Mouse (Mus musculus) hindbrain, embryonic 13.5 days (tissue): ENCODE measurements around the gene Itga9. TPM values are rescaled to one million over a fixed set of nuclear protein-coding genes. Genes with fewer than 3 reads are reported as not detected.
A peak's percentile ranks its signal among the peaks of the same experiment; 100 is the strongest.

Experiments
- ATAC-seq: fragments of 200-750 bp; cut with Nextera tagmentation; 2 replicates; pipeline ENCODE4 v1.8.0; 2017; ENCODE audit warnings: moderate TSS enrichment; ENCODE audit not compliant: low FRiP score
- H3K27ac ChIP-seq: fragments of 300-500 bp; sonication (generic); 2 replicates; pipeline ENCODE4 v1.5.1; 2015; ENCODE audit warnings: inconsistent platforms, mild to moderate bottlenecking, moderate library complexity
- H3K27me3 ChIP-seq: fragments of 300-500 bp; sonication (generic); 2 replicates; pipeline ENCODE4 v1.6.1; 2015; ENCODE audit warnings: mild to moderate bottlenecking, inconsistent platforms
- H3K36me3 ChIP-seq: fragments of 300-500 bp; sonication (generic); 2 replicates; pipeline ENCODE4 v1.6.1; 2015; ENCODE audit warnings: mild to moderate bottlenecking, inconsistent platforms
- H3K4me1 ChIP-seq: fragments of 300-500 bp; sonication (generic); replicated peaks from 2 replicates; pipeline ENCODE4 v1.6.1; 2015; ENCODE audit warnings: inconsistent platforms
- H3K4me2 ChIP-seq: fragments of 300-500 bp; sonication (generic); 2 replicates; pipeline ENCODE4 v1.6.1; 2015; ENCODE audit warnings: inconsistent platforms, mild to moderate bottlenecking, moderate library complexity
- H3K4me3 ChIP-seq: fragments of 300-500 bp; sonication (generic); 2 replicates; pipeline ENCODE4 v1.5.1; 2015; ENCODE audit warnings: mild to moderate bottlenecking, inconsistent platforms
- H3K9ac ChIP-seq: fragments of 300-500 bp; sonication (generic); 2 replicates; pipeline ENCODE4 v1.6.1; 2015; ENCODE audit warnings: mild to moderate bottlenecking, inconsistent platforms
- H3K9me3 ChIP-seq: fragments of 300-500 bp; sonication (generic); 2 replicates; pipeline ENCODE4 v1.6.1; 2016; ENCODE audit warnings: inconsistent platforms
- WGBS: fragments of 180-500 bp; shearing (Covaris S2); methylation state at CpG from one replicate; pipeline ENCODE4 v1.1.7; 2015; 5-methylcytosine and 5-hydroxymethylcytosine counted together
- polyA plus RNA-seq: library from polyadenylated mRNA; unstranded; fragments of >200 nt; fragmentation: Nextera tagmentation; extraction: Ambion mirVana; gene quantifications from 2 replicates; pipeline ENCODE4 v1.2.1, GENCODE M21; 2015

Gene Itga9
- polyA plus RNA-seq, 1 experiment from 2014 or later: 1.8 TPM

DNA sequence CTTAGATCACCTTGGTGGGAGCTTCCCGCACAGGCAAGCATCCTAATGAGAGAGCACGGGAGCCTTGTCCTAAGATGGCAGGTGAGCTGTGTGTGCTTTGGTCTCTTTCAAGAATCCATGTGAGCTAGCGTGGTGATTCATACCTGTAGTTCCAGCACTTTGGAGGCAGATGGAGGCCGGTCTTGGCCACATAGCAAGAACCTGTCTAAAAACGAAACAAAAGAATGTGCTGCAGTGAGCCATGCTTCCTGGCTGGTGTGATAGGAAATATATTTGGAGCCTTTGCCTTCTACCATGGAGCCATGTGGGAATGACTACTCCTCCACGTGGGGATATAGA, 275.4 kb downstream of the Itga9 start:
- WGBS: 94% methylated on average over 6 of the region's 6 CpGs
- H3K4me2 ChIP-seq: no peak overlapping the region
- H3K4me3 ChIP-seq: no peak overlapping the region
- no peak for ATAC-seq
- H3K9me3 ChIP-seq: no peaks in the 10 kb centered on the region
- H3K36me3 ChIP-seq: no peaks in the 10 kb centered on the region
- no peak overlapping the region for H3K9ac ChIP-seq
- H3K4me1 ChIP-seq: peaks cover 4% of the 10 kb centered on the region
- H3K27me3 ChIP-seq: no peaks in the 10 kb centered on the region
- H3K27ac ChIP-seq: no peak overlapping the region

DNA sequence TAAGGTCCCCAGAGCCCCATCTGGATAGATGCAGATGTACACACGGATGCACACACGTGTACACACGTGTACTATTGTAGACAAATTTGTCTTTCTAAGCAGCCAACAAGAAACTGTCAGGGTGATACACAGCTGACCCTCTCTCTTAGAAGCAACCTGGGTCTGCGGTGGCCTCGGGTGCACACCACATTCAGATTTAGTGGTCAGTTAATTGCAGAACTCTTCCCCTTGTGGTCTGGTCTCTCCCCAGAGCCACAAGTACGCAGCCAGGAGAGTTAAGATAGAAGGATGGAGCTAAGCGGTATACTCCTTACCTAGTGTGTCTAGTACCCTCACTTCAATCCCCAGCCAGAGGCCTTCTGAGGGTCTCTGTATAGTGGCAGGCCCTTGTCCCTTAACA, 276.7 kb downstream of the Itga9 start:
- ATAC-seq: no peak
- no peaks in the 10 kb centered on the region for H3K27me3 ChIP-seq
- H3K9me3 ChIP-seq: no peaks in the 10 kb centered on the region
- H3K36me3 ChIP-seq: no peaks in the 10 kb centered on the region
- no peaks in the 10 kb centered on the region for H3K4me1 ChIP-seq
- H3K27ac ChIP-seq: no peak overlapping the region
- no peak overlapping the region for H3K9ac ChIP-seq
- H3K4me2 ChIP-seq: no peak overlapping the region
- 95% methylated on average over 7 of the region's 7 CpGs for WGBS
- no peak overlapping the region for H3K4me3 ChIP-seq

DNA sequence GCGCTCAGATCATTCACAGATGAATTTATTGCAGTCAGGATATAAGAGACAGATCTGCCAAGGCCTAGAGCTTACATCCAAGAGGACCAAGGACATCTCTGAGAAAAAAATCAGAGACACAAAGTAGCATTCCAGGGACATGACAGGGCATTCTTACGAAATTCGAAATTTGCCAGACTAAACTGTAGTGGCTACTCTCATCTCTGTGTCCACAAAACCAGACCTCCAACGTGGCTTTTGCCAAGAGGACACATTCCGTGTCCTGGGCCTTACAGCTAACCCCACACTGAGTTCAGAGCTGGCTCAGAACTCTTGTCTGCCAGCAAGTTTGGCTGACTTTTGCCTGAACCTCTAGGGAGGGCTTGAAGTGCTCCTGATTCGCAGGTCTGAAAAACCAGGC, 279.3 kb downstream of the Itga9 start:
- no peak for ATAC-seq
- Histone ChIP-seq H3K36me3 (no peaks in the 10 kb centered on the region), H3K27ac (no peak overlapping the region), H3K4me3 (no peak overlapping the region), H3K9ac (no peak overlapping the region), H3K9me3 (no peaks in the 10 kb centered on the region), H3K4me2 (no peak overlapping the region), H3K4me1 (peaks cover 12% of the 10 kb centered on the region; the same call in 1 of the 2 replicates), H3K27me3 (no peaks in the 10 kb centered on the region)
- WGBS: 81% methylated on average over 6 of the region's 6 CpGs

DNA sequence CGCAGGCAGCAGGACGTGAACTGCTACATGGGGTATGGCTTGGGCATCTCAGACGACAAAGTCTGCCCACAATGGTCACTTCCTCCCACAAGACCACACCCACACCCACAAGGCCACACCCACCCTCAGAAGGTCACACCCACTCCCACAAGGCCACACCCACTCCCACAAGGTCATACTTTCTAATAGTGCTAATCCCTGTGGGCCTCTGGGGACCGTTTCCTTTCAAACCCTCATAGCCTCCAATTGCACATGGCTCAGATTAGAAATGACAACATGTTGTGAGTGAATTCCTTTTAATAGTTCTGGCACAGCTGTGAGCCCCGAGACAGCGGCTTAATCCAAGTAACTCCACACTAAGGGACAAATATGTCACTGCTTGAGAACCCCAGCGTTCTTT, 280.7 kb downstream of the Itga9 start:
- WGBS: 91% methylated on average over 7 of the region's 7 CpGs
- H3K36me3 ChIP-seq: no peaks in the 10 kb centered on the region
- no peaks in the 10 kb centered on the region for H3K9me3 ChIP-seq

DNA sequence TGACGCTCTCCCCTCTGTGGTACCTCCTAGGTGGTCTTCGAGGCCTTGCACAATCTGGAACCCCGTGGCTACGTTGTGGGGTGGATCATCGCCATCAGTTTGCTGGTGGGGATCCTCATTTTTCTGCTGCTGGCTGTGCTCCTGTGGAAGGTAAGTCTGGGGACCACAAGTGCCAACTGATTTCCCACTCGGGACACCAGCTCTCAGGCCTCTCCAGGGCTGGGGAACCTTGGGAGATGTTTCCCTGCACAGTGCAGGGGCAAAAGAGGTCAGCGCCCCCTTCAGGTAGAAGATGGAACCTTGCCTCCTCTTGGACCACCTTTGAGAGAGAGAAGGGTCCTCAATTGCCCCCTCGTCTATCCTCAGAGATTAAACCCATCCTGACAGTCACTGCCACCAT, 281.2 kb downstream of the Itga9 start:
- Histone ChIP-seq H3K4me2 (no peak overlapping the region), H3K27me3 (no peaks in the 10 kb centered on the region), H3K27ac (no peak overlapping the region), H3K4me1 (peaks cover 22% of the 10 kb centered on the region), H3K4me3 (no peak overlapping the region), H3K9me3 (no peaks in the 10 kb centered on the region), H3K36me3 (no peaks in the 10 kb centered on the region), H3K9ac (no peak overlapping the region)
- 88% methylated on average over 8 of the region's 8 CpGs for WGBS
- no peak for ATAC-seq

More for the DNA sequence above, 280.7 kb downstream of the Itga9 start:
- no peak overlapping the region for H3K27ac ChIP-seq
- ATAC-seq: no peak
- no peak overlapping the region for H3K4me2 ChIP-seq
- H3K4me1 ChIP-seq: peaks cover 22% of the 10 kb centered on the region
- no peak overlapping the region for H3K4me3 ChIP-seq
- no peaks in the 10 kb centered on the region for H3K27me3 ChIP-seq
- H3K9ac ChIP-seq: no peak overlapping the region

DNA sequence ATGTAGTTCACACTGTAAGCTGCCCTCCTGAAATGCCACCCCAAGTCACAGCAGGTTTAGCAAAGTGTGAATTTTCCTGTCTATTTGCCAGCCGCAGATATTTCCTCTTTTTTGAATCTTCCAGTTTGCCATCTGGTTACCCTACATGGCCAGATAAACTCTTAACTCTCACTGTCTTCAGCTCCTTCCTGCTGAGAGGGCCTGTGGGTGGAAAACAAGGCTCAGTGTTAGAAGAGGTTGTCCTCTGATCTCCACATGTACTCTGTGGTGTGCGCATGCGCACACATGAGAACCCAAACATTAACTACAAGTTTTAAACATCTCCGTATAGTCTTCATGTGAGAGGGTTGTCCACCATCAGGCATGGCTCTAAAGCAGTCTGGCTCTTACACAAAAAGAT, 283.7 kb downstream of the Itga9 start:
- ATAC-seq: no peak
- Histone ChIP-seq H3K27me3 (no peaks in the 10 kb centered on the region), H3K4me2 (no peak overlapping the region), H3K4me1 (peaks cover 22% of the 10 kb centered on the region), H3K9ac (no peak overlapping the region), H3K9me3 (no peaks in the 10 kb centered on the region), H3K27ac (no peak overlapping the region), H3K36me3 (no peaks in the 10 kb centered on the region), H3K4me3 (no peak overlapping the region)
- 84% methylated on average over 4 of the region's 4 CpGs for WGBS

DNA sequence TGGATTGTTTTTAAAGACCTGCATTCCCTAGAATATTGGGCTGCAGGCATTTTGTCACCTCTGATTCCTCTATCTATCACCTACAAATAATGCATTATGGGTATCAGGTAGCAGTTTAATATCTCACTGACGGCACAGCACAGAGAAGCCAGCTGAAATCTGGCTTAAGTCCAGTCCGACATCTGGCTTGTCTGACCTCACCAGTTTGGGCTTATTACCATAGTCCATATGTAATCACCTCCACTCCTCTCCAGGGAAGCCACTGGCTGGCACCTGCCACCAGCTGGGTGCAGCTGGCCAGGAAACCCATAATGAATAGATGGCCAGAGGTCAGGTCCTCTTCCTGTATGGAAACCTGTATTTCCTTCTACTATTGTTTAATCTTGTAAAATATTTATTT, 284.2 kb downstream of the Itga9 start:
- WGBS: 60% methylated on average over 2 of the region's 2 CpGs
- peaks cover 22% of the 10 kb centered on the region for H3K4me1 ChIP-seq
- ATAC-seq: no peak
- H3K9ac ChIP-seq: no peak overlapping the region
- no peaks in the 10 kb centered on the region for H3K27me3 ChIP-seq
- no peaks in the 10 kb centered on the region for H3K36me3 ChIP-seq
- no peak overlapping the region for H3K27ac ChIP-seq
- no peaks in the 10 kb centered on the region for H3K9me3 ChIP-seq
- H3K4me3 ChIP-seq: no peak overlapping the region
- no peak overlapping the region for H3K4me2 ChIP-seq

DNA sequence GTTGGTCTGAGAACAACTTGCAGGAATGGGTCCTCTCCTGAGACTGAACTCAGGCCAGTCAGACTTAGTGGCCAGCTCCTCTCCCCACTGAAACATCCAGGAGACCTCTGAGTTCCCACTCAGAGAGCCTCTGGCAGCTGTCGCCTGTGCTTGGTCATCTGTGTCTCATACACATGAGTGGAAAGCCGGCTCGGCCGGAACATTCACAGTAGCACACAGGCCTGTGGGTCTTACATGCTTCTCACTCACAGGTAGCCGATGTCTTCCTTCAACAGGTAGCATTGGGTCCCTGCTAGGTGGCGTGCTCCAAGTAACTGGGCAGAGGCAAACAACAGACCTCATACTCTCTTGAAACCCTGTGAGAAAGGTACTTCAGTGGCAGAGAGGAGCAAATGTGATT, 284.6 kb downstream of the Itga9 start:
- Histone ChIP-seq H3K4me3 (no peak overlapping the region), H3K4me2 (no peak overlapping the region), H3K36me3 (no peaks in the 10 kb centered on the region), H3K9ac (no peak overlapping the region), H3K27ac (no peak overlapping the region), H3K4me1 (peaks cover 22% of the 10 kb centered on the region), H3K27me3 (no peaks in the 10 kb centered on the region), H3K9me3 (no peaks in the 10 kb centered on the region)
- WGBS: 82% methylated on average over 6 of the region's 6 CpGs
- ATAC-seq: no peak

DNA sequence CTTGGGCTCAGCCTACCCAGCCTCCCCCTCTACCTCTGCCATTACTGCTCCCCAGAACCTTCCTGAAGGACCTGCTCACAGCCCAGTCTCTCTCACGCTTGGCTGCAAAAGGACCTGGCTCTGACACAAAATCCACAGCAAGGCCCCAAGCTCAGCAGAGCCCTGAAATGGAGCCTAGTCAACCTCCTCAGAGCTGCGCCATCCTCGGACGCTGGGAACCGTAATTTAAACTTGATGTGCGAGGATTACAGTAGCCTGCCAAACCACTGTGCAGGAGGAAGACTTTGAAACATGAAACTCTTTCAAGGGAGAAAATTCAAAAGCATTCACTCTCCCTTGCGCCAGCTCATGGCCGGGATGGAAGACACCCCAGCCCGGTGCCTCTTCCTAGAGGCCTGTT, 285.1 kb downstream of the Itga9 start:
- 82% methylated on average over 9 of the region's 9 CpGs for WGBS
- no peaks in the 10 kb centered on the region for H3K27me3 ChIP-seq
- no peak overlapping the region for H3K4me3 ChIP-seq
- no peaks in the 10 kb centered on the region for H3K36me3 ChIP-seq
- H3K9ac ChIP-seq: no peak overlapping the region
- peaks cover 22% of the 10 kb centered on the region for H3K4me1 ChIP-seq
- H3K4me2 ChIP-seq: no peak overlapping the region
- no peak for ATAC-seq
- H3K27ac ChIP-seq: no peak overlapping the region
- H3K9me3 ChIP-seq: no peaks in the 10 kb centered on the region

DNA sequence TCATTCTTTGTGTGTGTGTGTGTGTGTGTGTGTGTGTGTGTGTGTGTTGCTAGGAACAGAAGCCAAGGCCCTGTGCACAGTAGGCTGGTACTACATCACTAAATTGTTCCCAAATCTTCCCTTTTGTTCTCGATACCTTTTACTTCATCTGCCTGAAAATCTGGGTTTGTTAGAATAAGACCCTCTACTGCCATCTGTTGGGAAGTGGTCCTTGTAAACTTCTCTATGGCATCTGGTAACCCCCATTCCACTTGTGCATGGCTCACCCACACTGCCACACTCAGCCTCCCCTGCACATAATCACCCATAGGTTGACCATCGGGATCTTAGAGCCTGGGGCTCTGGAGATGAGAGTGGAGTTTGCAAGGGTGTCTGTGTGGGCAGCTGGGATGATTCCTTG, 288.6 kb downstream of the Itga9 start:
- H3K4me3 ChIP-seq: no peak overlapping the region
- peaks cover 3% of the 10 kb centered on the region; the same call in 1 of the 2 replicates for H3K36me3 ChIP-seq
- H3K27me3 ChIP-seq: no peaks in the 10 kb centered on the region
- H3K4me1 ChIP-seq: peaks cover 16% of the 10 kb centered on the region
- no peak for ATAC-seq
- H3K9me3 ChIP-seq: no peaks in the 10 kb centered on the region
- no peak overlapping the region for H3K9ac ChIP-seq
- 72% methylated on average over 2 of the region's 2 CpGs for WGBS
- H3K27ac ChIP-seq: no peak overlapping the region
- H3K4me2 ChIP-seq: no peak overlapping the region

DNA sequence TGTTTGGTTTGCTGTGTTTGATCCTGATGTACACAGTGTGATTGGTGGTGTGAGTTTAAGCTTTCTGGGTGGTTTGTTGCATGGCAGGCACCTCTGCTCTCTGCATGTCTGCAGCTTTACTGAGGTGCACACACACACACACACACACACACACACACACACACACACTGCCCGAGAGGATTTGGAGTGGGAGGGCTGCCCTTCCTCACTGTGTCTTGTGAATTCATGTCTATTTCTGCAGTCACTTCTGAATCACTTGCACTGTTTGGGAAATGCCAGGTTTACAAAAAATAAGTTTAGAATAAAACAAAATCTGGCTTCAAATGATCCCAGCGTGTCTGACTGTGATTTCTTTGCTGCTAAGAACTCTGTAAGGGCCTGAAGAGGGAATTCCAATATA, 294.2 kb downstream of the Itga9 start:
- 94% methylated on average over 2 of the region's 2 CpGs for WGBS
- ATAC-seq: no peak
- Histone ChIP-seq H3K36me3 (peaks cover 3% of the 10 kb centered on the region; the same call in 1 of the 2 replicates), H3K27ac (no peak overlapping the region), H3K9me3 (no peaks in the 10 kb centered on the region), H3K9ac (no peak overlapping the region), H3K4me1 (peaks cover 4% of the 10 kb centered on the region; the same call in 1 of the 2 replicates), H3K4me2 (no peak overlapping the region), H3K27me3 (peaks cover 13% of the 10 kb centered on the region), H3K4me3 (no peak overlapping the region)

DNA sequence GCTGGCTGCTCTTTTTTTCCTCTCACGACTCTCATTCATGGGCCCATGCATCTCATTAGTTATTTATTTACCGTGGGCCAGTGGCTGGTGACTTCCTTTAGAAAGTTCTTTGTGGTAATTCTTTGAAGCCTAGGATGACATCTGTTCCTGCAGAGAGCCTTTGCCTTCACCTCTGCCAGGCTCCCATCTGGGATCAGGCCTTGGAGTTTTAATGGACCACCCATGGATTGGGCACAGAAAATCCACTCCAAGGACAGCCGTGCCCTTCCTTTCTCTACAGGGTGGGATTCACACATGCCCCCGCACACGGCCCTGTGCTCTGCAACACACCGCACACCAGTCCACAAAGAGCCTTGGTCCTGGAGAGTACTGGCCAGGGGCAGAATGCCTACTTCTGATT, 295.4 kb downstream of the Itga9 start:
- WGBS: 13% methylated on average over 6 of the region's 6 CpGs

DNA sequence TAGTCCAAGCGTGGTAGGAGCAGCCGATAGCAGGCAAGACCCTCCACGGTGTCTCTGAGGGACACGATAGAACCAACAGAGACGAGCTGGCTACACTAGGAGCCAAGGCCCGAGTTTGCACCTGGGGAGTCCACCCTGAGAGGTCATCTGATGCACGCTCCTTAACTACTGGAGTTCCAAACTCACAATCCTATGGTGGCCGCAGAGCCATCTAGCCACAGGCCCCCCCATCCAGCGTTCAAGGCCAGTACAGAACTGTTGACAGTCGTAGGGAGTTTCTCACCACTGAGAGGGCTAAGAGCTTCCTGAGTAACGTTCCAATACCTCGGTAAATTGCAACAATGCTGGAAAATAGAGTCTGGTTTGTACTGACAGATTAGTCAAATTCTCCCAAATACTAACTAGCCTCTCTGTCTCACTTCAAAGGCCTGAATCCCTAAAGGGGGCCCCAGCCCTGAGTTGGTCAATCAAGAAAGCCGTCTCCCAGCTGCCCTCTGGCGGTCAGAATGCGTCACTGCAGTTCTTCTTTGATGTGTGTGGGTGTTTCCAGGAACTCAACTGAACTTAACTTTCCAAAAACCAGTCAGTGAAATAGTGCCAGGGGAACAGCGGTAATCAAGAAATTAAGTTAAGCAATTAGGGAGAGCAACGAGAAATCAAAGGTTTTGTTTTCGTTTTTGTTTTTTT, 301.6 kb downstream of the Itga9 start:
- Histone ChIP-seq H3K4me2 (no peak overlapping the region), H3K4me1 (no peaks in the 10 kb centered on the region; the same call in 1 of the 2 replicates), H3K9ac (no peak overlapping the region), H3K27me3 (peaks cover 19% of the 10 kb centered on the region), H3K36me3 (no peaks in the 10 kb centered on the region), H3K27ac (no peak overlapping the region), H3K9me3 (no peaks in the 10 kb centered on the region), H3K4me3 (no peak overlapping the region)
- WGBS: 55% methylated on average over 18 of the region's 18 CpGs
- ATAC-seq: no peak

More for the DNA sequence above, 295.4 kb downstream of the Itga9 start:
- ATAC-seq: 0 out of 2 replicates have a peak, but pooled peaks have one; percentile 49
- peaks cover 17% of the 10 kb centered on the region for H3K27me3 ChIP-seq
- H3K9me3 ChIP-seq: no peaks in the 10 kb centered on the region
- H3K36me3 ChIP-seq: peaks cover 3% of the 10 kb centered on the region; the same call in 1 of the 2 replicates
- H3K4me2 ChIP-seq: no peak overlapping the region
- H3K27ac ChIP-seq: no peak overlapping the region
- H3K4me3 ChIP-seq: no peak overlapping the region
- H3K4me1 ChIP-seq: peaks cover 4% of the 10 kb centered on the region; the same call in 1 of the 2 replicates
- H3K9ac ChIP-seq: no peak overlapping the region
